Mouse (Mus musculus): ENCODE results near the gene Lonrf2. TPM values are rescaled to one million over a fixed set of nuclear protein-coding genes. Genes with fewer than 3 reads are reported as not detected.

Lonrf2 gene
- polyA plus RNA-seq (2012; rRNA removed) = 0.34 and 0.38 TPM in 2 replicates

- no peak within 1 kb of the TSS for H3K27ac ChIP-seq (ENCODE audit: insufficient read depth, low read depth, low read length)
- H3K4me1 ChIP-seq (ENCODE audit: control insufficient read depth, insufficient read depth, low read length) = no peaks in the 10 kb centered on the region
- H3K4me3 ChIP-seq (ENCODE audit: insufficient read depth, low read depth, low read length) = peak within 1 kb of the TSS; percentile 47
- no peak for TF ChIP-seq POLR2A (IDR thresholded peaks at IDR 0.05; ENCODE audit: low read depth, low read length)
- TF ChIP-seq CTCF (conservative IDR thresholded peaks at IDR 0.05; ENCODE audit: insufficient read depth, insufficient read length, low read depth, low read length) = no peak
- 3% methylated on average over 46 of the region's 47 CpGs for WGBS
- no peak for DNase-seq
- H3K36me3 ChIP-seq (ENCODE audit: control insufficient read depth, insufficient read depth, low read length) = no peaks in the 10 kb centered on the region
- no peaks in the 10 kb centered on the region; the same call in 1 of the 2 replicates for H3K27me3 ChIP-seq (replicated peaks; ENCODE audit: control insufficient read depth, insufficient read depth, low read length)
These were observed at the start of gene Lonrf2 for GRCm38 (mm10) chr1:38836477-38836872. Gene Lonrf2 (minus strand): TSS chr1:38836711.

DNA sequence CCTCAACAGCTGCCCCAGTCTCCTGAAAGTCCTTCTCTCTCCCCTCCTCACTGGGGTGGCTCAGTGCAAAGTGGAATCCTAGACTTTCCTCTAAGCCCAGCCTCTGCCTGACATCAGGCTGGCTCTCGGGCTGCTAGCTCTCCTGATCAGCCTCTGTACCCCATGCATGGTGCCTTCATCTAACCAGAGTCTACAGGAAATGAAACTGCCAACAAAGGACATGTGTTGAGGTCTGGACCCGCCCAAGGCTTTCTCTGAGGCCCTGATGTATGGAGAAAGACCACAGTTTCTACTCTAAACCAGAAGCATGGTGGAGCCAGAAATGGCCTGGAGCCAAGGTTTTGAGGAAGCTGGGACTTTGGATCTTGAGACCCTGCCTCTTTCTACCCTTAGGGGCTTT lies 49.4 kb upstream of the Lonrf2 start:
- 75% methylated on average over 2 of the region's 2 CpGs for WGBS
- TF ChIP-seq POLR2A (IDR thresholded peaks at IDR 0.05; ENCODE audit: low read depth, low read length) = no peak
- no peak for TF ChIP-seq CTCF (conservative IDR thresholded peaks at IDR 0.05; ENCODE audit: insufficient read depth, insufficient read length, low read depth, low read length)
- no peaks in the 10 kb centered on the region for H3K36me3 ChIP-seq (ENCODE audit: control insufficient read depth, insufficient read depth, low read length)
- H3K4me3 ChIP-seq (ENCODE audit: insufficient read depth, low read depth, low read length) = no peak overlapping the region
- no peak overlapping the region for H3K27ac ChIP-seq (ENCODE audit: insufficient read depth, low read depth, low read length)
- no peaks in the 10 kb centered on the region for H3K27me3 ChIP-seq (replicated peaks; ENCODE audit: control insufficient read depth, insufficient read depth, low read length)
- DNase-seq = no peak
- no peaks in the 10 kb centered on the region for H3K4me1 ChIP-seq (ENCODE audit: control insufficient read depth, insufficient read depth, low read length)

GRCm38 (mm10) chr1:38883766-38884165 lies 47.3 kb upstream of the Lonrf2 start:
- Histone ChIP-seq H3K27ac (ENCODE audit: insufficient read depth, low read depth, low read length) (no peak overlapping the region), H3K27me3 (replicated peaks; ENCODE audit: control insufficient read depth, insufficient read depth, low read length) (no peaks in the 10 kb centered on the region), H3K4me3 (ENCODE audit: insufficient read depth, low read depth, low read length) (no peak overlapping the region), H3K4me1 (ENCODE audit: control insufficient read depth, insufficient read depth, low read length) (no peaks in the 10 kb centered on the region), H3K36me3 (ENCODE audit: control insufficient read depth, insufficient read depth, low read length) (no peaks in the 10 kb centered on the region)
- WGBS = 84% methylated on average over 9 of the region's 9 CpGs
- DNase-seq = no peak
- TF ChIP-seq CTCF (conservative IDR thresholded peaks at IDR 0.05; ENCODE audit: insufficient read depth, insufficient read length, low read depth, low read length) (no peak), POLR2A (IDR thresholded peaks at IDR 0.05; ENCODE audit: low read depth, low read length) (no peak)

GRCm38 (mm10) chr1:38882746-38883145 lies 46.2 kb upstream of the Lonrf2 start:
- TF ChIP-seq POLR2A (IDR thresholded peaks at IDR 0.05; ENCODE audit: low read depth, low read length) = no peak
- TF ChIP-seq CTCF (conservative IDR thresholded peaks at IDR 0.05; ENCODE audit: insufficient read depth, insufficient read length, low read depth, low read length) = no peak
- Histone ChIP-seq H3K36me3 (ENCODE audit: control insufficient read depth, insufficient read depth, low read length) (no peaks in the 10 kb centered on the region), H3K27ac (ENCODE audit: insufficient read depth, low read depth, low read length) (no peak overlapping the region), H3K4me1 (ENCODE audit: control insufficient read depth, insufficient read depth, low read length) (no peaks in the 10 kb centered on the region), H3K27me3 (replicated peaks; ENCODE audit: control insufficient read depth, insufficient read depth, low read length) (no peaks in the 10 kb centered on the region), H3K4me3 (ENCODE audit: insufficient read depth, low read depth, low read length) (no peak overlapping the region)
- WGBS = 77% methylated on average over 4 of the region's 4 CpGs
- no peak for DNase-seq

GRCm38 (mm10) chr1:38881366-38881765 lies 44.9 kb upstream of the Lonrf2 start:
- TF ChIP-seq POLR2A (IDR thresholded peaks at IDR 0.05; ENCODE audit: low read depth, low read length) = no peak
- no peak for TF ChIP-seq CTCF (conservative IDR thresholded peaks at IDR 0.05; ENCODE audit: insufficient read depth, insufficient read length, low read depth, low read length)
- H3K4me3 ChIP-seq (ENCODE audit: insufficient read depth, low read depth, low read length) = no peak overlapping the region
- H3K27ac ChIP-seq (ENCODE audit: insufficient read depth, low read depth, low read length) = no peak overlapping the region
- no peak for DNase-seq
- no peaks in the 10 kb centered on the region for H3K4me1 ChIP-seq (ENCODE audit: control insufficient read depth, insufficient read depth, low read length)
- no peaks in the 10 kb centered on the region for H3K36me3 ChIP-seq (ENCODE audit: control insufficient read depth, insufficient read depth, low read length)
- 62% methylated on average over 4 of the region's 4 CpGs for WGBS
- H3K27me3 ChIP-seq (replicated peaks; ENCODE audit: control insufficient read depth, insufficient read depth, low read length) = no peaks in the 10 kb centered on the region

DNA sequence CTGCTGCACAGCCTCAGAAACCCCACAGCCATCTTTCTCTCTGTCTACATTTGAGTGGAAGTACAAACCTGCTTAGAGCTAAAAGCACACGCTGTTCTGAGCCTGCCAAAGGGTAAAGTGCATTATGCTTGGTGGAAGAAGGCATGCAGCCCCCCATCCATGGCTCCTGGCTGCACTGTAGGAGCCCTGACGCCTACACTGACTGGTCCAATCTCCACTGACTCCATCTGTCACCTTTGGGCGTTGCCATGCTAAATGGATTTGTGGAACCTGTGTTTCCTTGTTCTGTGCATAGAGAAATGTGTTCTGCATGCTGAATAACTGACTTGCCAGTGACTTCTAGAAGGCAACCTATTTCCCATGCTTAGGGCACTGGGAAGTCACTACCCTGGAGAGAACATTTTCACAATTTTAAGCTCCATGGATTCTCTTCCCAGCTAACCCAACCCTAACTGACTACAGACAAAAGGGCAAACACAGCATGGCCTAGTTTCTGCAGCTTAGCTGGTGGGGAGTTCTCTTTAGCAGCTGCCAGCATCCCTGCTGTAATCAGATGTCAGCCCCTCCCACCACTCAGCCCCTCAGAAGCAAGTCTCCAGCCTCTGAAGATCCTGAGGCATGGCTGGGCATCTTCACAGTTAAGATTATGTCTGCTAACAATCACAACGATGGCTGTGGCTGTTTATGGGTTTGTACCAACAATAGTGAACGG lies 40.3 kb upstream of the Lonrf2 start:
- H3K4me3 ChIP-seq (ENCODE audit: insufficient read depth, low read depth, low read length) = no peak overlapping the region
- H3K27ac ChIP-seq (ENCODE audit: insufficient read depth, low read depth, low read length) = no peak overlapping the region
- H3K27me3 ChIP-seq (replicated peaks; ENCODE audit: control insufficient read depth, insufficient read depth, low read length) = no peaks in the 10 kb centered on the region
- WGBS = 66% methylated on average over 5 of the region's 5 CpGs
- no peak for DNase-seq
- H3K4me1 ChIP-seq (ENCODE audit: control insufficient read depth, insufficient read depth, low read length) = no peaks in the 10 kb centered on the region
- TF ChIP-seq CTCF (conservative IDR thresholded peaks at IDR 0.05; ENCODE audit: insufficient read depth, insufficient read length, low read depth, low read length) = no peak
- no peak for TF ChIP-seq POLR2A (IDR thresholded peaks at IDR 0.05; ENCODE audit: low read depth, low read length)
- H3K36me3 ChIP-seq (ENCODE audit: control insufficient read depth, insufficient read depth, low read length) = no peaks in the 10 kb centered on the region

DNA sequence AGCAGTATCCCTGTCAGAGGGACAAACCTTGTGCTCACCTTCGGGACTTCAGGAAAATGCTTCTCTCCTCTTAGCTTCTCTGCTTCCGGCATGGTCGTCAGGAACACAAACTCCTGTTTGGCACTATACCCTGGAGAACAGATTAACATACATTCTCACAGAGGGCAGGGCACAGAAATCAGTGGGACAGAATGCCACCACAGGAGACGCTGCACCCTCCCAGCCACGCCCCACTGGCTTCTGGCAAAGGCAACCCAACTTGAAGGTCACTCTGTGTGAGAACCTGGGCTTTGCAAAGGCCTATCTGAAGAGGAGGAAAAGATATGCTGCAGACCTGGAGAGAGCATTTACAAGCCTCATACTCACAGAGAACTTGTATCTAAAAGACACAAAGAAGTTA lies 37.4 kb upstream of the Lonrf2 start:
- TF ChIP-seq CTCF (conservative IDR thresholded peaks at IDR 0.05; ENCODE audit: insufficient read depth, insufficient read length, low read depth, low read length) (no peak), POLR2A (IDR thresholded peaks at IDR 0.05; ENCODE audit: low read depth, low read length) (no peak)
- Histone ChIP-seq H3K4me1 (ENCODE audit: control insufficient read depth, insufficient read depth, low read length) (no peaks in the 10 kb centered on the region), H3K4me3 (ENCODE audit: insufficient read depth, low read depth, low read length) (no peak overlapping the region), H3K27ac (ENCODE audit: insufficient read depth, low read depth, low read length) (no peak overlapping the region), H3K36me3 (ENCODE audit: control insufficient read depth, insufficient read depth, low read length) (no peaks in the 10 kb centered on the region), H3K27me3 (replicated peaks; ENCODE audit: control insufficient read depth, insufficient read depth, low read length) (no peaks in the 10 kb centered on the region)
- DNase-seq = no peak
- 63% methylated on average over 5 of the region's 5 CpGs for WGBS

Data from kidney, adult 2 months (tissue).